Mouse (Mus musculus): Measurements from ENCODE around the gene Hist1h3d. TPM values are rescaled to one million over a fixed set of nuclear protein-coding genes. Genes with fewer than 3 reads are reported as not detected.
A peak's percentile ranks its signal among the peaks of the same experiment; 100 is the strongest.

Hist1h3d gene
- total RNA-seq, 2 experiments from 2014 or later: 11.8 to 13.6 TPM

- DNase-seq (ENCODE audit: low spot score in 2 of 2): peak; percentile 47 to 81
These were observed 46.1 kb downstream of the Hist1h3d start for GRCm38 (mm10) chr13:23621532-23622174.

- DNase-seq (ENCODE audit: low spot score in 2 of 2): peak; percentile 77 to 86
These were observed 46.7 kb downstream of the Hist1h3d start, which contains the start of gene Hist1h1e for GRCm38 (mm10) chr13:23622175-23622671. Hist1h1e (minus strand) TSS chr13:23622558.

GRCm38 (mm10) chr13:23622861-23623450 lies 47.4 kb downstream of the Hist1h3d start:
- DNase-seq (ENCODE audit: low spot score in 2 of 2): no peak

Small RNA genes within 50 kb of the gene (microRNA-seq; reads per million reads assigned to microRNA genes)
- gene Gm44297 (0 reads per million in 2 experiments), gene Gm44359 (0 reads per million in 2 experiments), gene Gm44394 (0 reads per million in 2 experiments)

Other genes starting within 250 kb of the Hist1h3d start
- 10 to 100 TPM; 30.8 to 31.6 TPM for gene Zfp322a, start 206.6 kb upstream of the Hist1h3d start, total RNA-seq (2021)
- 1 to 10 TPM; 8.8 to 9.5 TPM for gene Abt1, start 151.9 kb upstream of the Hist1h3d start, total RNA-seq (2021)
- not detected for gene Btn1a1, start 109.9 kb upstream of the Hist1h3d start, total RNA-seq (2021)
- gene Btn2a2, start 86.9 kb upstream of the Hist1h3d start, total RNA-seq (2021): 1 to 10 TPM in 1 of 2 experiments, under 1 TPM in 1; 0.91 to 1.4 TPM
- gene Hist1h4h, start 44.7 kb upstream of the Hist1h3d start, total RNA-seq (2021): 100 to 1,000 TPM; 331 to 357 TPM
- gene Hist1h2af, start 41.9 kb upstream of the Hist1h3d start, total RNA-seq (2021): 1 to 10 TPM in 1 of 2 experiments, not detected in 1; 3.0 TPM
- gene Hist1h3g, start 40.3 kb upstream of the Hist1h3d start, total RNA-seq (2021): 1 to 10 TPM; 2.1 to 4.9 TPM
- gene Hist1h2bh, start 32.4 kb upstream of the Hist1h3d start, total RNA-seq (2021): under 1 TPM; 0.43 to 0.54 TPM
- 10 to 100 TPM; 15.1 to 16.5 TPM for gene Hist1h3f, start 31.7 kb upstream of the Hist1h3d start, total RNA-seq (2021)
- 100 to 1,000 TPM; 135 to 161 TPM for gene Hist1h4f, start 24.1 kb upstream of the Hist1h3d start, total RNA-seq (2021)
- 1 to 10 TPM; 3.1 to 4.0 TPM for gene Hist1h1d, start 22.5 kb upstream of the Hist1h3d start, total RNA-seq (2021)
- 10 to 100 TPM; 39.8 to 44.6 TPM for gene Hist1h3e, start 13.4 kb upstream of the Hist1h3d start, total RNA-seq (2021)
- gene Hist1h2ae, start 4.5 kb upstream of the Hist1h3d start, total RNA-seq (2021): 1 to 10 TPM; 3.9 to 8.2 TPM
- gene Hist1h2bg, start 4.4 kb upstream of the Hist1h3d start, total RNA-seq (2021): 10 to 100 TPM; 58.3 to 66.2 TPM
- 10 to 100 TPM; 24.1 to 24.2 TPM for gene Hist1h2bf, start 1.6 kb upstream of the Hist1h3d start, total RNA-seq (2021)
- gene Hist1h2ad, start 1.4 kb upstream of the Hist1h3d start, total RNA-seq (2021): 1 to 10 TPM; 3.8 to 7.1 TPM
- gene Hist1h4d, start 5.8 kb downstream of the Hist1h3d start, total RNA-seq (2021): 100 to 1,000 TPM; 152 to 153 TPM
- 10 to 100 TPM; 10.2 to 11.3 TPM for gene Hist1h2be, start 45.4 kb downstream of the Hist1h3d start, total RNA-seq (2021)
- 10 to 100 TPM; 41.8 to 45.0 TPM for gene Hist1h1e, start 46.8 kb downstream of the Hist1h3d start, total RNA-seq (2021)
- 1 to 10 TPM; 2.3 to 3.4 TPM for gene Hist1h2ac, start 108.2 kb downstream of the Hist1h3d start, total RNA-seq (2021)
- gene Hist1h2bc, start 108.4 kb downstream of the Hist1h3d start, total RNA-seq (2021): 10 to 100 TPM; 53.5 to 63.1 TPM
- not detected for gene Hist1h1t, start 120.1 kb downstream of the Hist1h3d start, total RNA-seq (2021)
- 100 to 1,000 TPM; 104 to 112 TPM for gene Hist1h4c, start 122.7 kb downstream of the Hist1h3d start, total RNA-seq (2021)
- 1 to 10 TPM; 4.1 to 4.2 TPM for gene Hfe, start 135.1 kb downstream of the Hist1h3d start, total RNA-seq (2021)
- gene Hist1h1c, start 163.0 kb downstream of the Hist1h3d start, total RNA-seq (2021): 10 to 100 TPM; 47.0 to 47.3 TPM
- under 1 TPM; 0.62 to 0.63 TPM for gene Hist1h3c, start 169.8 kb downstream of the Hist1h3d start, total RNA-seq (2021)
- gene Hist1h2bb, start 171.0 kb downstream of the Hist1h3d start, total RNA-seq (2021): 10 to 100 TPM; 15.7 to 19.5 TPM
- 10 to 100 TPM; 28.1 to 35.2 TPM for gene Hist1h2ab, start 175.4 kb downstream of the Hist1h3d start, total RNA-seq (2021)
- gene Hist1h3b, start 176.5 kb downstream of the Hist1h3d start, total RNA-seq (2021): 1 to 10 TPM; 7.6 to 9.4 TPM
- 10 to 100 TPM; 73.0 to 74.7 TPM for gene Hist1h4b, start 181.2 kb downstream of the Hist1h3d start, total RNA-seq (2021)
- gene Hist1h4a, start 185.5 kb downstream of the Hist1h3d start, total RNA-seq (2021): 10 to 100 TPM; 42.9 to 49.4 TPM
- 10 to 100 TPM; 27.5 to 33.9 TPM for gene Hist1h3a, start 186.6 kb downstream of the Hist1h3d start, total RNA-seq (2021)
- gene Hist1h1a, start 187.9 kb downstream of the Hist1h3d start, total RNA-seq (2021): 10 to 100 TPM; 15.7 to 16.5 TPM
- not detected for gene Trim38, start 194.2 kb downstream of the Hist1h3d start, total RNA-seq (2021)
- not detected for gene Slc17a2, start 231.2 kb downstream of the Hist1h3d start, total RNA-seq (2021)

Data from layer of hippocampus, adult 18-20 months (tissue).